Mouse (Mus musculus) limb, embryonic 14.5 days (tissue): ENCODE data around the gene Cox5a. TPM values are rescaled to one million over a fixed set of nuclear protein-coding genes. Genes with fewer than 3 reads are reported as not detected.

Source experiments
- ATAC-seq: fragments of 200-750 bp; cut with Nextera tagmentation; 2 replicates; pipeline ENCODE4 v1.8.0; 2017; ENCODE audit warnings: low read depth, moderate number of reproducible peaks, moderate TSS enrichment; ENCODE audit not compliant: low FRiP score
- DNase-seq: peaks from one replicate; pipeline ENCODE4 v3.0.0-alpha.2; 2015; ENCODE audit warnings: low spot score
- H3K27ac ChIP-seq: fragments of 300-500 bp; sonication (generic); replicated peaks from 2 replicates; pipeline ENCODE4 v1.5.1; 2014; ENCODE audit warnings: low read depth, mild to moderate bottlenecking, low read length, moderate library complexity, mixed read lengths
- H3K27me3 ChIP-seq: fragments of 300-500 bp; sonication (generic); 2 replicates; pipeline ENCODE4 v1.6.1; 2014; ENCODE audit warnings: low read length, mixed read lengths; ENCODE audit not compliant: control insufficient read depth, insufficient read depth
- H3K36me3 ChIP-seq: fragments of 300-500 bp; sonication (generic); 2 replicates; pipeline ENCODE4 v1.6.1; 2014; ENCODE audit warnings: mild to moderate bottlenecking, low read length, moderate library complexity, mixed read lengths; ENCODE audit not compliant: control insufficient read depth, insufficient read depth
- H3K4me1 ChIP-seq: fragments of 300-500 bp; sonication (generic); 2 replicates; pipeline ENCODE4 v1.6.1; 2014; ENCODE audit warnings: antibody characterized with exemption, low read length, mixed read lengths; ENCODE audit not compliant: control insufficient read depth, insufficient read depth
- H3K4me2 ChIP-seq: fragments of 300-500 bp; sonication (generic); replicated peaks from 2 replicates; pipeline ENCODE4 v1.6.1; 2014; ENCODE audit warnings: low read depth, mild to moderate bottlenecking, low read length, moderate library complexity; ENCODE audit not compliant: severe bottlenecking
- H3K4me3 ChIP-seq: fragments of 300-500 bp; sonication (generic); replicated peaks from 2 replicates; pipeline ENCODE4 v1.5.1; 2014; ENCODE audit warnings: low read length
- H3K9ac ChIP-seq: fragments of 300-500 bp; sonication (generic); 2 replicates; pipeline ENCODE4 v1.6.1; 2014; ENCODE audit warnings: mild to moderate bottlenecking, low read depth, low read length, moderate library complexity; ENCODE audit not compliant: severe bottlenecking
- H3K9me3 ChIP-seq: fragments of 300-500 bp; sonication (generic); 2 replicates; pipeline ENCODE4 v1.6.1; 2016; ENCODE audit warnings: low read length; ENCODE audit not compliant: control insufficient read depth
- POLR2A ChIP-seq: fragments of 200-500 bp; IDR thresholded peaks from 2 replicates; pipeline ENCODE4 v1.8.0; 2012; ENCODE audit warnings: inconsistent platforms, mild to moderate bottlenecking, moderate library complexity, borderline replicate concordance; ENCODE audit not compliant: insufficient read depth, insufficient read length; ENCODE audit errors: extremely low read depth
- WGBS: fragments of 180-500 bp; shearing (Covaris S2); extraction: QIAGEN DNeasy Blood & Tissue Kit; methylation state at CpG from one replicate; pipeline ENCODE4 v1.1.7; 2014; 5-methylcytosine and 5-hydroxymethylcytosine counted together
- polyA plus RNA-seq, 2 experiments: library from polyadenylated mRNA; depleted of rRNA in 1 of 2; stranded (reverse) in 1 of 2; unstranded in 1 of 2; fragments of >200 nt; fragmentation: Nextera tagmentation in 1 of 2; extraction: Ambion mirVana in 1 of 2; gene quantifications; 2 replicates each; pipeline versions ENCODE4 v1.2.1 to v1.2.3; 2012 to 2014

Cox5a gene
- polyA plus RNA-seq, 2 experiments = 168 to 466 TPM

- peaks cover 6% of the 10 kb centered on the region; the same call in 1 of the 2 replicates for H3K4me1 ChIP-seq
- no peak for DNase-seq
- peaks cover 6% of the 10 kb centered on the region for H3K36me3 ChIP-seq
- no peak for TF ChIP-seq POLR2A
- H3K4me3 ChIP-seq = no peak overlapping the region
- H3K27me3 ChIP-seq = no peaks in the 10 kb centered on the region
- ATAC-seq = no peak
- no peaks in the 10 kb centered on the region for H3K9me3 ChIP-seq
- H3K27ac ChIP-seq = no peak overlapping the region
- H3K9ac ChIP-seq = no peak overlapping the region
- WGBS = 44% methylated on average over 3 of the region's 3 CpGs
- no peak overlapping the region for H3K4me2 ChIP-seq
Measured at GRCm38 (mm10) chr9:57554753-57555152, 33.7 kb downstream of the Cox5a start.

GRCm38 (mm10) chr9:57557215-57557614 is 36.1 kb downstream of the Cox5a start:
- Histone ChIP-seq H3K27me3 (no peaks in the 10 kb centered on the region), H3K27ac (no peak overlapping the region), H3K36me3 (no peaks in the 10 kb centered on the region), H3K4me1 (peaks cover 11% of the 10 kb centered on the region), H3K9me3 (no peaks in the 10 kb centered on the region), H3K9ac (no peak overlapping the region), H3K4me2 (no peak overlapping the region), H3K4me3 (no peak overlapping the region)
- 76% methylated on average over 3 of the region's 3 CpGs for WGBS
- no peak for TF ChIP-seq POLR2A
- DNase-seq (no peak), ATAC-seq (no peak)

- Histone ChIP-seq H3K27me3 (no peaks in the 10 kb centered on the region), H3K9me3 (no peaks in the 10 kb centered on the region), H3K9ac (no peak overlapping the region), H3K4me2 (no peak overlapping the region), H3K36me3 (no peaks in the 10 kb centered on the region), H3K27ac (no peak overlapping the region), H3K4me1 (peaks cover 16% of the 10 kb centered on the region), H3K4me3 (no peak overlapping the region)
- 83% methylated on average over 4 of the region's 4 CpGs for WGBS
- no peak for DNase-seq
- no peak for TF ChIP-seq POLR2A
- no peak for ATAC-seq
Measured at GRCm38 (mm10) chr9:57558625-57559024, 37.6 kb downstream of the Cox5a start.

GRCm38 (mm10) chr9:57559568-57559967 is 38.5 kb downstream of the Cox5a start:
- no peak for TF ChIP-seq POLR2A
- ATAC-seq (no peak), DNase-seq (no peak)
- H3K27me3 ChIP-seq = no peaks in the 10 kb centered on the region
- peaks cover 16% of the 10 kb centered on the region for H3K4me1 ChIP-seq
- no peaks in the 10 kb centered on the region for H3K36me3 ChIP-seq
- H3K9ac ChIP-seq = no peak overlapping the region
- WGBS = 84% methylated on average over 2 of the region's 2 CpGs
- no peaks in the 10 kb centered on the region for H3K9me3 ChIP-seq
- no peak overlapping the region for H3K4me2 ChIP-seq
- no peak overlapping the region for H3K4me3 ChIP-seq
- no peak overlapping the region for H3K27ac ChIP-seq

- Histone ChIP-seq H3K4me1 (peaks cover 16% of the 10 kb centered on the region), H3K36me3 (no peaks in the 10 kb centered on the region), H3K27me3 (no peaks in the 10 kb centered on the region), H3K9ac (peak overlapping the region; percentile 66; the same call in 1 of the 2 replicates), H3K4me2 (peak overlapping the region; percentile 87), H3K9me3 (no peaks in the 10 kb centered on the region), H3K4me3 (peak overlapping the region; percentile 69), H3K27ac (no peak overlapping the region)
- DNase-seq (no peak), ATAC-seq (no peak)
- 30% methylated on average over 7 of the region's 7 CpGs for WGBS
- no peak for TF ChIP-seq POLR2A
Measured at GRCm38 (mm10) chr9:57560263-57560662, 39.2 kb downstream of the Cox5a start.
